Mouse (Mus musculus): Measurements from ENCODE around the gene Prr12. TPM values are rescaled to one million over a fixed set of nuclear protein-coding genes. Genes with fewer than 3 reads are reported as not detected.

Prr12 gene
- total and polyA plus RNA-seq, 2 experiments from 2014 or later, result 8.2 to 14.0 TPM

GRCm38 (mm10) chr7:44999753-45000152 is 52.9 kb downstream of the Prr12 start:
- H3K27ac ChIP-seq (ENCODE audit: low read depth, low read length), result no peak overlapping the region
- TF ChIP-seq CTCF (IDR thresholded peaks at IDR 0.05; ENCODE audit: low read depth), result no peak
- H3K9me3 ChIP-seq (ENCODE audit: low read length), result no peaks in the 10 kb centered on the region
- WGBS, result 86% methylated on average over 11 of the region's 11 CpGs
- ATAC-seq, result no peak
- DNase-seq, result no peak
- no peak overlapping the region for H3K9ac ChIP-seq
- peaks cover 4% of the 10 kb centered on the region; the same call in 1 of the 2 replicates for H3K4me1 ChIP-seq (ENCODE audit: insufficient read depth)
- no peaks in the 10 kb centered on the region for H3K27me3 ChIP-seq (ENCODE audit: insufficient read depth, low read length)
- peaks cover 45% of the 10 kb centered on the region for H3K36me3 ChIP-seq (ENCODE audit: insufficient read depth)
- no peak overlapping the region for H3K4me2 ChIP-seq (ENCODE audit: low read depth)
- no peak overlapping the region for H3K4me3 ChIP-seq (ENCODE audit: low read depth, low read length)

- H3K36me3 ChIP-seq (ENCODE audit: insufficient read depth), result peaks cover 35% of the 10 kb centered on the region
- DNase-seq (no peak), ATAC-seq (no peak)
- peaks cover 4% of the 10 kb centered on the region; the same call in 1 of the 2 replicates for H3K4me1 ChIP-seq (ENCODE audit: insufficient read depth)
- peak within 1 kb of the TSS; percentile 80 for H3K27ac ChIP-seq (ENCODE audit: low read depth, low read length)
- 4% methylated on average over 18 of the region's 18 CpGs for WGBS
- peak within 1 kb of the TSS; percentile 53 for H3K4me3 ChIP-seq (ENCODE audit: low read depth, low read length)
- peak within 1 kb of the TSS; percentile 62 for H3K9ac ChIP-seq
- no peak for TF ChIP-seq CTCF (IDR thresholded peaks at IDR 0.05; ENCODE audit: low read depth)
- peak within 1 kb of the TSS; percentile 88 for H3K4me2 ChIP-seq (ENCODE audit: low read depth)
- H3K27me3 ChIP-seq (ENCODE audit: insufficient read depth, low read length), result no peaks in the 10 kb centered on the region
- H3K9me3 ChIP-seq (ENCODE audit: low read length), result no peaks in the 10 kb centered on the region
Observed at GRCm38 (mm10) chr7:44998501-44998955, 54.2 kb downstream of the Prr12 start, which contains the start of gene Bcl2l12. TSS of gene Bcl2l12 (minus strand) at chr7:44998712.

GRCm38 (mm10) chr7:44997940-44998428 is 54.7 kb downstream of the Prr12 start:
- Histone ChIP-seq H3K27ac (ENCODE audit: low read depth, low read length) (peak overlapping the region; percentile 80), H3K4me3 (ENCODE audit: low read depth, low read length) (peak overlapping the region; percentile 53), H3K9me3 (ENCODE audit: low read length) (no peaks in the 10 kb centered on the region), H3K36me3 (ENCODE audit: insufficient read depth) (peaks cover 29% of the 10 kb centered on the region), H3K27me3 (ENCODE audit: insufficient read depth, low read length) (no peaks in the 10 kb centered on the region), H3K9ac (peak overlapping the region; percentile 62), H3K4me1 (ENCODE audit: insufficient read depth) (peaks cover 4% of the 10 kb centered on the region; the same call in 1 of the 2 replicates), H3K4me2 (ENCODE audit: low read depth) (peak overlapping the region; percentile 88)
- no peak for TF ChIP-seq CTCF (IDR thresholded peaks at IDR 0.05; ENCODE audit: low read depth)
- 5% methylated on average over 15 of the region's 15 CpGs for WGBS
- DNase-seq (no peak), ATAC-seq (no peak)

GRCm38 (mm10) chr7:44997231-44997939 is 55.3 kb downstream of the Prr12 start, which contains the start of gene Irf3:
TSS of gene Irf3 (plus strand) at chr7:44997648.
- Histone ChIP-seq H3K4me3 (ENCODE audit: low read depth, low read length) (peak within 1 kb of the TSS; percentile 53), H3K36me3 (ENCODE audit: insufficient read depth) (peaks cover 23% of the 10 kb centered on the region), H3K27me3 (ENCODE audit: insufficient read depth, low read length) (no peaks in the 10 kb centered on the region), H3K9me3 (ENCODE audit: low read length) (no peaks in the 10 kb centered on the region), H3K4me2 (ENCODE audit: low read depth) (peak within 1 kb of the TSS; percentile 88), H3K9ac (peak within 1 kb of the TSS; percentile 62), H3K27ac (ENCODE audit: low read depth, low read length) (peak within 1 kb of the TSS; percentile 80), H3K4me1 (ENCODE audit: insufficient read depth) (peaks cover 4% of the 10 kb centered on the region; the same call in 1 of the 2 replicates)
- TF ChIP-seq CTCF (IDR thresholded peaks at IDR 0.05; ENCODE audit: low read depth), result no peak
- DNase-seq (peak; percentile 99), ATAC-seq (peak; percentile 96)
- WGBS, result under 1% methylated on average over 43 of the region's 43 CpGs

GRCm38 (mm10) chr7:44996672-44997071 is 56.0 kb downstream of the Prr12 start:
- no peak for ATAC-seq
- Histone ChIP-seq H3K9ac (no peak overlapping the region), H3K9me3 (ENCODE audit: low read length) (no peaks in the 10 kb centered on the region), H3K4me2 (ENCODE audit: low read depth) (peak overlapping the region; percentile 88), H3K4me3 (ENCODE audit: low read depth, low read length) (peak overlapping the region; percentile 53), H3K27me3 (ENCODE audit: insufficient read depth, low read length) (no peaks in the 10 kb centered on the region), H3K36me3 (ENCODE audit: insufficient read depth) (peaks cover 16% of the 10 kb centered on the region), H3K4me1 (ENCODE audit: insufficient read depth) (peaks cover 4% of the 10 kb centered on the region; the same call in 1 of the 2 replicates), H3K27ac (ENCODE audit: low read depth, low read length) (no peak overlapping the region)
- DNase-seq, result no peak
- 12% methylated on average over 10 of the region's 10 CpGs for WGBS
- no peak for TF ChIP-seq CTCF (IDR thresholded peaks at IDR 0.05; ENCODE audit: low read depth)

GRCm38 (mm10) chr7:44986879-44987718 is 65.6 kb downstream of the Prr12 start:
- DNase-seq, result peak; percentile 59
- no peaks in the 10 kb centered on the region for H3K27me3 ChIP-seq (ENCODE audit: insufficient read depth, low read length)

More at GRCm38 (mm10) chr7:44986879-44987718, 65.6 kb downstream of the Prr12 start:
- Histone ChIP-seq H3K4me2 (ENCODE audit: low read depth) (peak overlapping the region; percentile 54), H3K4me3 (ENCODE audit: low read depth, low read length) (peak overlapping the region; percentile 55), H3K36me3 (ENCODE audit: insufficient read depth) (peaks cover 9% of the 10 kb centered on the region), H3K4me1 (ENCODE audit: insufficient read depth) (peaks cover 21% of the 10 kb centered on the region), H3K27ac (ENCODE audit: low read depth, low read length) (peak overlapping the region; percentile 89), H3K9me3 (ENCODE audit: low read length) (no peaks in the 10 kb centered on the region), H3K9ac (peak overlapping the region; percentile 56)
- WGBS, result under 1% methylated on average over 29 of the region's 29 CpGs
- 0 out of 2 replicates have a peak, but pooled peaks have one; percentile 5 for TF ChIP-seq CTCF (IDR thresholded peaks at IDR 0.05; ENCODE audit: low read depth)
- no peak for ATAC-seq
